Mouse (Mus musculus) liver, embryonic 13.5 days (tissue): ENCODE results near the gene Bcl2. TPM values are rescaled to one million over a fixed set of nuclear protein-coding genes. Genes with fewer than 3 reads are reported as not detected.
A peak's percentile ranks its signal among the peaks of the same experiment; 100 is the strongest.

Experiments used
- ATAC-seq: fragments of 200-750 bp; cut with Nextera tagmentation; 2 replicates; pipeline ENCODE4 v1.8.0; 2017; ENCODE audit warnings: low read depth, mild to moderate bottlenecking, moderate number of reproducible peaks, moderate library complexity
- DNase-seq: peaks from one replicate; pipeline ENCODE4 v3.0.0; 2022
- H3K27ac ChIP-seq: fragments of 300-500 bp; sonication (generic); 2 replicates; pipeline ENCODE4 v1.5.1; 2015; ENCODE audit warnings: moderate library complexity, mild to moderate bottlenecking, inconsistent platforms
- H3K27me3 ChIP-seq: fragments of 300-500 bp; sonication (generic); 2 replicates; pipeline ENCODE4 v1.6.1; 2015; ENCODE audit warnings: mild to moderate bottlenecking, inconsistent platforms
- H3K36me3 ChIP-seq: fragments of 300-500 bp; sonication (generic); 2 replicates; pipeline ENCODE4 v1.6.1; 2015; ENCODE audit warnings: mild to moderate bottlenecking, inconsistent platforms
- H3K4me1 ChIP-seq: fragments of 300-500 bp; sonication (generic); replicated peaks from 2 replicates; pipeline ENCODE4 v1.6.1; 2015; ENCODE audit warnings: inconsistent platforms
- H3K4me2 ChIP-seq: fragments of 300-500 bp; sonication (generic); 2 replicates; pipeline ENCODE4 v1.6.1; 2015; ENCODE audit warnings: inconsistent platforms, mild to moderate bottlenecking, moderate library complexity
- H3K4me3 ChIP-seq: fragments of 300-500 bp; sonication (generic); replicated peaks from 2 replicates; pipeline ENCODE4 v1.5.1; 2015; ENCODE audit warnings: mild to moderate bottlenecking, inconsistent platforms
- H3K9ac ChIP-seq: fragments of 300-500 bp; sonication (generic); 2 replicates; pipeline ENCODE4 v1.6.1; 2015; ENCODE audit warnings: mild to moderate bottlenecking, inconsistent platforms
- H3K9me3 ChIP-seq: fragments of 300-500 bp; sonication (generic); replicated peaks from 2 replicates; pipeline ENCODE4 v1.6.1; 2016; ENCODE audit warnings: inconsistent platforms
- WGBS: fragments of 180-500 bp; shearing (Covaris S2); methylation state at CpG from one replicate; pipeline ENCODE4 v1.1.7; 2015; ENCODE audit not compliant: insufficient replicate concordance; 5-methylcytosine and 5-hydroxymethylcytosine counted together
- microRNA-seq: library from miRNA; unstranded; fragments of <30 nt; microRNA quantifications from one replicate; pipeline ENCODE4, GENCODE M21; 2016
- polyA plus RNA-seq: library from polyadenylated mRNA; unstranded; fragments of >200 nt; fragmentation: Nextera tagmentation; extraction: Ambion mirVana; gene quantifications from 2 replicates; pipeline ENCODE4 v1.2.1, GENCODE M21; 2015

Gene Bcl2
- polyA plus RNA-seq, 1 experiment from 2014 or later = 1.0 TPM

GRCm38 (mm10) chr1:106515611-106516010, 198.5 kb downstream of the Bcl2 start:
- no peak for DNase-seq
- no peaks in the 10 kb centered on the region for H3K9me3 ChIP-seq
- WGBS = 36% methylated on average over 6 of the region's 6 CpGs

GRCm38 (mm10) chr1:106513890-106514643, 200.0 kb downstream of the Bcl2 start:
- DNase-seq = no peak
- Histone ChIP-seq H3K27me3 (no peaks in the 10 kb centered on the region), H3K4me2 (no peak overlapping the region), H3K9ac (no peak overlapping the region), H3K4me3 (no peak overlapping the region), H3K9me3 (no peaks in the 10 kb centered on the region), H3K36me3 (no peaks in the 10 kb centered on the region), H3K27ac (no peak overlapping the region), H3K4me1 (peaks cover 6% of the 10 kb centered on the region; the same call in 1 of the 2 replicates)
- no peak for ATAC-seq
- WGBS = 57% methylated on average over 7 of the region's 7 CpGs

More at GRCm38 (mm10) chr1:106515611-106516010, 198.5 kb downstream of the Bcl2 start:
- ATAC-seq = no peak
- H3K36me3 ChIP-seq = no peaks in the 10 kb centered on the region
- H3K4me3 ChIP-seq = no peak overlapping the region
- H3K4me1 ChIP-seq = peaks cover 6% of the 10 kb centered on the region; the same call in 1 of the 2 replicates
- H3K4me2 ChIP-seq = no peak overlapping the region
- H3K9ac ChIP-seq = no peak overlapping the region
- H3K27ac ChIP-seq = no peak overlapping the region
- H3K27me3 ChIP-seq = no peaks in the 10 kb centered on the region

GRCm38 (mm10) chr1:106513481-106513880, 200.6 kb downstream of the Bcl2 start:
- no peak for ATAC-seq
- H3K9me3 ChIP-seq = no peaks in the 10 kb centered on the region
- peaks cover 6% of the 10 kb centered on the region; the same call in 1 of the 2 replicates for H3K4me1 ChIP-seq
- no peak for DNase-seq
- H3K9ac ChIP-seq = no peak overlapping the region
- H3K27me3 ChIP-seq = no peaks in the 10 kb centered on the region
- no peaks in the 10 kb centered on the region for H3K36me3 ChIP-seq
- H3K4me3 ChIP-seq = no peak overlapping the region
- no peak overlapping the region for H3K4me2 ChIP-seq
- no peak overlapping the region for H3K27ac ChIP-seq
- 58% methylated on average over 4 of the region's 4 CpGs for WGBS

GRCm38 (mm10) chr1:106511593-106511992, 202.5 kb downstream of the Bcl2 start:
- H3K4me1 ChIP-seq = no peaks in the 10 kb centered on the region
- DNase-seq = peak; percentile 11
- no peaks in the 10 kb centered on the region for H3K9me3 ChIP-seq
- no peak overlapping the region for H3K9ac ChIP-seq
- H3K27ac ChIP-seq = no peak overlapping the region
- WGBS = 19% methylated on average over 6 of the region's 6 CpGs
- H3K4me2 ChIP-seq = no peak overlapping the region
- ATAC-seq = peak; percentile 45; the same call in 1 of the 2 replicates
- H3K27me3 ChIP-seq = no peaks in the 10 kb centered on the region
- H3K4me3 ChIP-seq = no peak overlapping the region
- H3K36me3 ChIP-seq = no peaks in the 10 kb centered on the region

- H3K9me3 ChIP-seq = no peaks in the 10 kb centered on the region
- WGBS = 47% methylated on average over 1 of the region's 1 CpGs
- H3K4me2 ChIP-seq = no peak overlapping the region
- no peaks in the 10 kb centered on the region for H3K27me3 ChIP-seq
- no peak overlapping the region for H3K9ac ChIP-seq
- no peaks in the 10 kb centered on the region for H3K36me3 ChIP-seq
- no peak for DNase-seq
- H3K4me3 ChIP-seq = no peak overlapping the region
- no peak for ATAC-seq
- H3K4me1 ChIP-seq = no peaks in the 10 kb centered on the region
- H3K27ac ChIP-seq = no peak overlapping the region
Observed at GRCm38 (mm10) chr1:106507556-106507955, 206.5 kb downstream of the Bcl2 start.

GRCm38 (mm10) chr1:106503910-106504309, 210.2 kb downstream of the Bcl2 start:
- Histone ChIP-seq H3K9me3 (no peaks in the 10 kb centered on the region), H3K4me2 (no peak overlapping the region), H3K9ac (no peak overlapping the region), H3K27me3 (no peaks in the 10 kb centered on the region), H3K4me3 (no peak overlapping the region), H3K27ac (no peak overlapping the region), H3K4me1 (no peaks in the 10 kb centered on the region), H3K36me3 (no peaks in the 10 kb centered on the region)
- ATAC-seq = no peak
- DNase-seq = no peak
- 65% methylated on average over 3 of the region's 3 CpGs for WGBS

- DNase-seq (no peak), ATAC-seq (no peak)
- Histone ChIP-seq H3K27me3 (no peaks in the 10 kb centered on the region), H3K27ac (no peak overlapping the region), H3K4me3 (no peak overlapping the region), H3K9me3 (no peaks in the 10 kb centered on the region), H3K36me3 (no peaks in the 10 kb centered on the region), H3K9ac (no peak overlapping the region), H3K4me2 (no peak overlapping the region), H3K4me1 (no peaks in the 10 kb centered on the region)
- 73% methylated on average over 4 of the region's 4 CpGs for WGBS
Observed at GRCm38 (mm10) chr1:106503407-106503806, 210.7 kb downstream of the Bcl2 start.

GRCm38 (mm10) chr1:106497999-106498398, 216.1 kb downstream of the Bcl2 start:
- H3K4me3 ChIP-seq = no peak overlapping the region
- H3K27ac ChIP-seq = no peak overlapping the region
- 37% methylated on average over 2 of the region's 2 CpGs for WGBS
- no peaks in the 10 kb centered on the region for H3K36me3 ChIP-seq
- no peak overlapping the region for H3K9ac ChIP-seq
- H3K4me2 ChIP-seq = no peak overlapping the region
- no peaks in the 10 kb centered on the region for H3K9me3 ChIP-seq
- no peak for ATAC-seq
- no peaks in the 10 kb centered on the region for H3K27me3 ChIP-seq
- no peaks in the 10 kb centered on the region for H3K4me1 ChIP-seq
- no peak for DNase-seq

Small RNA genes within 50 kb of the gene (microRNA-seq; reads per million reads assigned to microRNA genes)
- not detected for gene Mir3473f

Other genes starting within 250 kb of the Bcl2 start
- 4.5 and 4.9 TPM in 2 replicates for gene Kdsr, start 45.5 kb upstream of the Bcl2 start, polyA plus RNA-seq
- 23.6 and 29.6 TPM in 2 replicates for gene Vps4b, start 82.5 kb upstream of the Bcl2 start, polyA plus RNA-seq
- gene Serpinb5, start 146.9 kb upstream of the Bcl2 start, polyA plus RNA-seq = 0.15 TPM in 1 of 2 replicates, not detected in the other
- not detected in 2 replicates for gene Serpinb12, start 220.2 kb upstream of the Bcl2 start, polyA plus RNA-seq